In genomic region chr1:92178021-92178895, GRCm38 (mm10) we compare ENCODE assay signal across 8 mouse cellular contexts. TPM values are rescaled to one million over a fixed set of nuclear protein-coding genes. Genes with fewer than 3 reads are reported as not detected.
DNase-seq lines count a peak whose midpoint lies in the region; ATAC-seq and TF ChIP-seq lines count a peak whose summit lies in the region.

No protein-coding gene starts in this region.

- no peak for TF ChIP-seq POLR2A in ES-Bruce4 (IDR thresholded peaks at IDR 0.05; ENCODE audit: insufficient read depth, low read length)

- 41% methylated on average over 10 of the region's 10 CpGs for WGBS in embryonic facial prominence, embryonic 10.5 days
- 16% methylated on average over 10 of the region's 10 CpGs for WGBS in hindbrain, embryonic 16.5 days
- WGBS in midbrain, embryonic 13.5 days = 9% methylated on average over 10 of the region's 10 CpGs

- peak overlapping the region; percentile 99; the same call in 1 of the 2 replicates for H3K9ac ChIP-seq in ES-Bruce4 (ENCODE audit: low read depth, poor library complexity, severe bottlenecking)
- peak overlapping the region; percentile 93 for H3K9ac ChIP-seq in hindbrain, embryonic 16.5 days (ENCODE audit: low read depth, low read length)
- H3K9ac ChIP-seq in midbrain, embryonic 13.5 days (replicated peaks) = peak overlapping the region; percentile 91

- peak; percentile 9 for TF ChIP-seq CTCF in ES-Bruce4 (IDR thresholded peaks at IDR 0.05; ENCODE audit: low read depth, low read length)

- ATAC-seq in hindbrain, embryonic 16.5 days = no peak
- ATAC-seq in midbrain, embryonic 13.5 days = no peak

- TF ChIP-seq EP300 in ES-Bruce4 (IDR thresholded peaks at IDR 0.05; ENCODE audit: insufficient read depth, low read depth, low read length) = no peak

- no peak overlapping the region for H3K27ac ChIP-seq in ES-Bruce4 (ENCODE audit: insufficient read depth, low read length)
- peak overlapping the region; percentile 67 for H3K27ac ChIP-seq in embryonic facial prominence, embryonic 10.5 days (replicated peaks)
- H3K27ac ChIP-seq in hindbrain, embryonic 16.5 days (ENCODE audit: low read depth, low read length) = peak overlapping the region; percentile 97
- peak overlapping the region; percentile 62 for H3K27ac ChIP-seq in midbrain, embryonic 13.5 days

- peak; percentile 26 for DNase-seq in kidney, postnatal 10 days
- no peak for DNase-seq in kidney, adult 8-10 months
- peak; percentile 62 for DNase-seq in embryonic facial prominence, embryonic 10.5 days (ENCODE audit: low spot score)
- peak; percentile 68 for DNase-seq in thymus, postnatal 4 days
- DNase-seq in layer of hippocampus, postnatal 25 days (ENCODE audit: extremely low spot score in 1 of 2, low spot score in 1 of 2) = no peak

- no peaks in the 10 kb centered on the region for H3K27me3 ChIP-seq in ES-Bruce4 (ENCODE audit: control insufficient read depth, insufficient read depth, low read length, poor library complexity, severe bottlenecking)
- no peaks in the 10 kb centered on the region for H3K27me3 ChIP-seq in embryonic facial prominence, embryonic 10.5 days (replicated peaks; ENCODE audit: low read depth, poor library complexity, severe bottlenecking)
- no peaks in the 10 kb centered on the region for H3K27me3 ChIP-seq in hindbrain, embryonic 16.5 days (replicated peaks; ENCODE audit: control insufficient read depth, insufficient read depth, low read length)
- no peaks in the 10 kb centered on the region for H3K27me3 ChIP-seq in midbrain, embryonic 13.5 days

- no peak overlapping the region for H3K4me3 ChIP-seq in ES-Bruce4 (ENCODE audit: low read depth, low read length)
- H3K4me3 ChIP-seq in embryonic facial prominence, embryonic 10.5 days = peak overlapping the region; percentile 86
- peak overlapping the region; percentile 93 for H3K4me3 ChIP-seq in hindbrain, embryonic 16.5 days (ENCODE audit: low read length)
- H3K4me3 ChIP-seq in midbrain, embryonic 13.5 days (replicated peaks) = peak overlapping the region; percentile 87

- peak overlapping the region; percentile 81 for H3K4me2 ChIP-seq in hindbrain, embryonic 16.5 days (ENCODE audit: low read length)
- H3K4me2 ChIP-seq in midbrain, embryonic 13.5 days (replicated peaks) = peak overlapping the region; percentile 79

- H3K9me3 ChIP-seq in ES-Bruce4 (replicated peaks; ENCODE audit: control insufficient read depth, insufficient read depth, low read length, poor library complexity, severe bottlenecking) = no peaks in the 10 kb centered on the region
- H3K9me3 ChIP-seq in embryonic facial prominence, embryonic 10.5 days = no peaks in the 10 kb centered on the region
- H3K9me3 ChIP-seq in hindbrain, embryonic 16.5 days (ENCODE audit: control insufficient read depth, low read length) = no peaks in the 10 kb centered on the region
- no peaks in the 10 kb centered on the region for H3K9me3 ChIP-seq in midbrain, embryonic 13.5 days

- peaks cover 5% of the 10 kb centered on the region for H3K4me1 ChIP-seq in ES-Bruce4 (ENCODE audit: control insufficient read depth, insufficient read depth, low read length)
- H3K4me1 ChIP-seq in embryonic facial prominence, embryonic 10.5 days = peaks cover 50% of the 10 kb centered on the region
- H3K4me1 ChIP-seq in hindbrain, embryonic 16.5 days (ENCODE audit: control insufficient read depth, insufficient read depth, low read depth, low read length) = peaks cover 30% of the 10 kb centered on the region
- H3K4me1 ChIP-seq in midbrain, embryonic 13.5 days (replicated peaks) = peaks cover 61% of the 10 kb centered on the region

- no peaks in the 10 kb centered on the region for H3K36me3 ChIP-seq in ES-Bruce4 (ENCODE audit: control insufficient read depth, insufficient read depth, low read length, poor library complexity, severe bottlenecking)
- H3K36me3 ChIP-seq in embryonic facial prominence, embryonic 10.5 days (replicated peaks) = no peaks in the 10 kb centered on the region; the same call in 1 of the 2 replicates
- H3K36me3 ChIP-seq in hindbrain, embryonic 16.5 days (ENCODE audit: control insufficient read depth, insufficient read depth, low read length) = no peaks in the 10 kb centered on the region
- no peaks in the 10 kb centered on the region for H3K36me3 ChIP-seq in midbrain, embryonic 13.5 days

RNA-seq across cellular contexts. Expression of gene Hdac4, which starts 17.2 kb away (rescaled TPM):
- polyA plus RNA-seq in ES-Bruce4 (2011; ENCODE audit: insufficient read depth, insufficient read length, low read depth, missing spikeins) = 27.5 and 31.0 TPM in 2 replicates
- polyA plus RNA-seq in embryonic facial prominence, embryonic 10.5 days (2016; fragmentation: Nextera tagmentation; extraction: Ambion mirVana) = 20.8 and 21.6 TPM in 2 replicates
- polyA plus RNA-seq in hindbrain, embryonic 16.5 days (2015; fragmentation: Nextera tagmentation; extraction: Ambion mirVana) = 26.9 and 27.6 TPM in 2 replicates
- polyA plus RNA-seq in midbrain, embryonic 13.5 days (2015; fragmentation: Nextera tagmentation; extraction: Ambion mirVana) = 24.3 and 25.6 TPM in 2 replicates
- total RNA-seq in layer of hippocampus, postnatal 25 days (2021) = 100 to 1,000 TPM in 1 of 2 experiments, 10 to 100 TPM in 1; 97.9 to 101 TPM

Comparison
In these comparisons a context has a peak if more than half of its experiments do, and no peak if none do; other contexts are left out.
1. DNase-seq: peak in kidney, postnatal 10 days (single experiment), embryonic facial prominence, embryonic 10.5 days (single experiment) and thymus, postnatal 4 days (single experiment); none in kidney, adult 8-10 months (0 of 2) and layer of hippocampus, postnatal 25 days (0 of 2).
2. Peak in every context shown above with its lines, with median percentiles within 50 percentile points of each other: H3K9ac ChIP-seq.